Mouse (Mus musculus) cerebellum, adult 2 months (tissue): ENCODE data around the gene Mrpl53. TPM values are rescaled to one million over a fixed set of nuclear protein-coding genes. Genes with fewer than 3 reads are reported as not detected.

Experiments used
- DNase-seq, 2 experiments: peaks; one replicate each; pipeline ENCODE4 v3.0.0; 2021
- H3K27ac ChIP-seq: fragments of 200-500 bp; 2 replicates; pipeline ENCODE4 v1.5.1; 2012; ENCODE audit warnings: low read length, control low read depth, inconsistent platforms; ENCODE audit not compliant: insufficient read depth
- H3K27me3 ChIP-seq: fragments of 200-500 bp; 2 replicates; pipeline ENCODE4 v1.6.1; 2012; ENCODE audit warnings: inconsistent platforms, mild to moderate bottlenecking, low read length, moderate library complexity; ENCODE audit not compliant: control insufficient read depth, insufficient read depth
- H3K4me1 ChIP-seq: fragments of 200-500 bp; 2 replicates; pipeline ENCODE4 v1.6.1; 2011; ENCODE audit warnings: low read length; ENCODE audit not compliant: control insufficient read depth, insufficient read depth
- H3K4me3 ChIP-seq: fragments of 200-500 bp; replicated peaks from 2 replicates; pipeline ENCODE3; 2011; ENCODE audit warnings: mild to moderate bottlenecking, low read depth, low read length, control low read depth; ENCODE audit not compliant: insufficient read depth
- CTCF ChIP-seq: fragments of 200-500 bp; IDR thresholded peaks from 2 replicates; pipeline ENCODE4 v1.5.1; 2011; ENCODE audit warnings: low read depth, mild to moderate bottlenecking, control low read depth, low read length, moderate library complexity, borderline replicate concordance; ENCODE audit not compliant: insufficient read depth
- POLR2A ChIP-seq: fragments of 200-500 bp; IDR thresholded peaks from 2 replicates; pipeline ENCODE4 v1.6.1; 2011; ENCODE audit warnings: low read length, control low read depth, borderline replicate concordance; ENCODE audit not compliant: insufficient read depth
- WGBS: fragments of 180-500 bp; shearing (Covaris S2); methylation state at CpG from one replicate; pipeline ENCODE4 v1.1.7; 2018; 5-methylcytosine and 5-hydroxymethylcytosine counted together
- polyA plus RNA-seq: library from polyadenylated mRNA; depleted of rRNA; stranded (reverse); fragments of >200 nt; gene quantifications from 2 replicates; pipeline ENCODE4 v1.2.3, GENCODE M21; 2012

Gene Mrpl53
- polyA plus RNA-seq, 1 experiment = 109 TPM

- H3K27ac ChIP-seq = peak within 1 kb of the TSS; percentile 60
- peak within 1 kb of the TSS; percentile 98 for H3K4me3 ChIP-seq
- WGBS = 2% methylated on average over 56 of the region's 58 CpGs
- DNase-seq = peak; percentile 93
- H3K4me1 ChIP-seq = peaks cover 14% of the 10 kb centered on the region
- no peaks in the 10 kb centered on the region for H3K27me3 ChIP-seq
- TF ChIP-seq POLR2A (peak; percentile 94), CTCF (peak; percentile 27; the same call in 1 of the 2 replicates)
Observed at GRCm38 (mm10) chr6:83115011-83115671, 6.3 kb downstream of the Mrpl53 start, which contains the start of gene Mogs. TSS of gene Mogs (plus strand) at chr6:83115496.

- TF ChIP-seq CTCF (no peak), POLR2A (no peak)
- WGBS = under 1% methylated on average over 48 of the region's 48 CpGs
- DNase-seq = peak in 1 of 2 experiments; percentile 38
Observed at GRCm38 (mm10) chr6:83115682-83116372, 7.0 kb downstream of the Mrpl53 start.

GRCm38 (mm10) chr6:83116373-83117164 lies 7.7 kb downstream of the Mrpl53 start:
- H3K27me3 ChIP-seq = no peaks in the 10 kb centered on the region
- H3K4me3 ChIP-seq = peak overlapping the region; percentile 98
- H3K27ac ChIP-seq = no peak overlapping the region
- no peak for TF ChIP-seq CTCF
- TF ChIP-seq POLR2A = no peak
- WGBS = 49% methylated on average over 11 of the region's 11 CpGs
- peaks cover 15% of the 10 kb centered on the region for H3K4me1 ChIP-seq
- peak in 1 of 2 experiments; percentile 19 for DNase-seq

More at GRCm38 (mm10) chr6:83115682-83116372, 7.0 kb downstream of the Mrpl53 start:
- peak overlapping the region; percentile 98 for H3K4me3 ChIP-seq
- no peak overlapping the region for H3K27ac ChIP-seq
- peaks cover 15% of the 10 kb centered on the region for H3K4me1 ChIP-seq
- no peaks in the 10 kb centered on the region for H3K27me3 ChIP-seq

GRCm38 (mm10) chr6:83117165-83117438 lies 8.3 kb downstream of the Mrpl53 start:
- DNase-seq = no peak
- Histone ChIP-seq H3K27ac (no peak overlapping the region), H3K4me3 (no peak overlapping the region), H3K27me3 (no peaks in the 10 kb centered on the region), H3K4me1 (peaks cover 15% of the 10 kb centered on the region)
- WGBS = 66% methylated on average over 4 of the region's 4 CpGs
- TF ChIP-seq POLR2A = no peak
- no peak for TF ChIP-seq CTCF

GRCm38 (mm10) chr6:83117616-83118015 lies 8.8 kb downstream of the Mrpl53 start:
- peak in 1 of 2 experiments; percentile 13 for DNase-seq
- Histone ChIP-seq H3K27me3 (no peaks in the 10 kb centered on the region), H3K27ac (no peak overlapping the region), H3K4me3 (no peak overlapping the region), H3K4me1 (peaks cover 15% of the 10 kb centered on the region)
- TF ChIP-seq POLR2A (no peak), CTCF (no peak)
- WGBS = 85% methylated on average over 13 of the region's 13 CpGs

DNA sequence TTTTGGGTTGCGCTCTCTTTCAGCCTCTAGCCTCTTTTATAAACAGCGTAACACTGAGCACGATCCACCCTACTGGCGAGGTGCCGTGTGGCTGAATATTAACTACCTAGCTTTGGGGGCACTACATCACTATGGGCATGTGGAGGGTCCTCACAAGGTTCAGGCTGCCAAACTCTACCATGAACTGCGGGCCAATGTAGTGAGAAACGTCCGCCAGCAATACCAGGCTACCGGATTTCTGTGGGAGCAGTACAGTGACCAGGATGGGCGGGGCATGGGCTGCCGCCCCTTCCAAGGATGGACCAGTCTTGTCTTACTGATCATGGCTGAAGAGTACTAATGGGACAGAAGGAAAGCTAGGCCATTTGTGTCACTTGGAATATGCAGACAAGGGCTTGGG lies 9.5 kb downstream of the Mrpl53 start:
- Histone ChIP-seq H3K27me3 (no peaks in the 10 kb centered on the region), H3K27ac (no peak overlapping the region), H3K4me1 (peaks cover 15% of the 10 kb centered on the region), H3K4me3 (no peak overlapping the region)
- DNase-seq = peak in 1 of 2 experiments; percentile 16
- TF ChIP-seq POLR2A (no peak), CTCF (no peak)
- 64% methylated on average over 11 of the region's 11 CpGs for WGBS

DNA sequence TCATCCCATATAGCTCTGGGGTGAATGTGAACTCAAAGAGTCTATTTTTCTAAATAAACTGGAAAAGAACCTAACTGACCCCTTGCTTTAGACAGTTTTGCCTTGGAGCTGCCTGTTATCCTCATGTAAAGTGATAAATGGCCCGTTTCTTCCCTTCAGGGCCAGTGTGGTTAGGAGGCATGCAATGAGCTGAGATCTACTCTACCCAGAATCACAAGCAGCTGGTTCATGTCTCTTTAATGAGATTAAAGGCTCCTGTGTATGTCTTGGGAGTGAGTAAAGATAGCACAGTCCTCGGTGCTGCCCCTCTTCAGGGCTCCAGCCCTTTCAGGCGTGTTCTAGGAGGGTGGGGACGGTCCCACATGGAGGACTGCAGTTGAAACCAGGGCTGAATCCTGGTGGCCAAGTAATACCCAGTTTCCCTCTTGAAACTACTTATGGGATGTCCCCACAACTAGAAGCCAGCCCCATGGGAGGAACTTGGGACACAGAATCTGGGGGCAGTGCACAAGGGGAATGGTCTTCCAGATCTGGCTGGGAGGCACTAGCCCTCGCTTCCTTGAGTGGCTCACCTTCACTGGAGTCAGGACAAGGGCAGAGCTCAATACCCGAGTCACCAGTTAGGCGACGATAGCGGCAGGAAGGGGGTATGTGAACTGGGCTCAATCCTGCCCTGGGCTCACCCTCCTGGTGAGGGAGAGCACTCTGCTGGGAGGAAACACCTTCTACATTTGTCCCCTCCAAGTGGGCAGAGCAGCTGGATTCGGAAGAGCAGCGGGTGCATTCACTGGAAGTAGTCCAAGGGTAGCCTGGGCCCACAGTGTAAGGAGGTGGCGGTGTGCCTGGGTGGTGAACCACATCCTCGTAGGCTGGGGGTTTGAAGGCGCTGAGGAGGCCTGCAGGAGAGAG lies 10.2 kb downstream of the Mrpl53 start:
- peaks cover 15% of the 10 kb centered on the region for H3K4me1 ChIP-seq
- H3K27me3 ChIP-seq = no peaks in the 10 kb centered on the region
- TF ChIP-seq POLR2A (no peak), CTCF (no peak)
- WGBS = 52% methylated on average over 14 of the region's 14 CpGs
- no peak overlapping the region for H3K4me3 ChIP-seq
- H3K27ac ChIP-seq = no peak overlapping the region
- no peak for DNase-seq
